Mouse (Mus musculus): ENCODE results near the gene Samd13.

GRCm38 (mm10) chr3:146692547-146692946 lies 7.2 kb upstream of the Samd13 start:
- TF ChIP-seq GATA1 (IDR thresholded peaks at IDR 0.05; ENCODE audit: borderline replicate concordance, low read length) (no peak), FLI1 (IDR thresholded peaks at IDR 0.05; ENCODE audit: low read length) (no peak)

Data from megakaryocyte, embryonic 14.5 days (primary cell).